Mouse (Mus musculus) mesoderm, embryonic 11.5 days (tissue): ENCODE data around the gene S100pbp.

ENCODE experiments used
- DNase-seq: peaks from one replicate; pipeline ENCODE4 v3.0.0-alpha.2; 2012; ENCODE audit warnings: low read depth, low spot score

The S100pbp gene

GRCm38 (mm10) chr4:129130149-129130548 lies 59.4 kb downstream of the S100pbp start:
- peak; percentile 76 for DNase-seq

DNA sequence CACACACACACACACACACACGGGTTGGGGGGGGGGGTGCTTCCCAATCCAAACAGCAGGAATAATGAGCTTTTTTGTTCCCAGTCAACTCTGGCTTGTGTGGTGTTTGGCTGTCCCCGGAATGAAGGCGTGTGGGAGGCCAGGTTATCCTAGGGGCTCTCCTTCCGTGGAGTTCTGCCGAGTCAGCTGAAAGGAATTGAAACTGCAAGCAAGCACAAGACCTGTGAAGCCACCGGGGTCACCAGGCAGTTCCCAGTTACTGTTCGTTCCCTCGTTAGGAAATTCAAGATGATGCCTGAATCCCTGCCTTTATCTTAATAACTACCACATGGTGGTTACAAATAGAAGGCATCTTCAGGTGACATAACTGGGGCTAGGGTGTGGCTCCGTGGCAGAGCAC lies 60.1 kb downstream of the S100pbp start:
- no peak for DNase-seq

- no peak for DNase-seq
Observed at GRCm38 (mm10) chr4:129128582-129129338, 60.8 kb downstream of the S100pbp start.

DNA sequence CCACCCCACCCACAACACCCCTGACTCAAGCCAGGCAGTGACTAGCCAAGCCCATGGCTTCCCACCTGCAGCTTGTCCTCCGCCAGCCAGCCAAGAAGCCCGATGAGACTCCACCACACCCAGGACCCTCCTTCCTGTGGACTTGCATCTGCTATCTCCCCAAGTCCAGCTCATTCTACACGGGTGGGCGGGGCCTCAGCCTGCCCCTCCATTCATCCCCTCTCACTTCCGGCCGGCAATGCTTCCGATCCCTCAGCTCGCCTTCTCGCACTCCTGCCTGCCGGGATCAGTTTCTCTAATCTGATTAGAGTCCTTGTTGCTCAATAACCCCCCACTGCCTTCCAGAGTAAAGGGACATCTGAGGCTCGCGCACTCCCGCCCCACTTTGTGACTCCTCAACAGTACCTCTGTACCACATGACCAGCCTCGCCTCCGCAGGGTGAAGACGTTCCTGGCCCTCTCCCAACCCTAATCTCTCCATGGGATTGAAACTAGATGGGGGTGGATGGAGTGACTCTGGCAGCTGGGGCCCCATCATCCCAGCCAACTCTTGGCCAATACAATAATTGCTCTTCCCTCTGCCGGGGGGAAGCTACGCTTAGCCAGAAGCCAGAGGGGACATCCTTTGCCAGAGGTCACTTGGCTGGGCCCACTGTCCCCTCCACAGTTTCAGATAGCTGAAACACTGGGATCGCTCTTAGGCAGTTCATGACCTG lies 63.6 kb downstream of the S100pbp start:
- no peak for DNase-seq

- no peak for DNase-seq
Observed at GRCm38 (mm10) chr4:129124652-129125146, 64.8 kb downstream of the S100pbp start.

DNA sequence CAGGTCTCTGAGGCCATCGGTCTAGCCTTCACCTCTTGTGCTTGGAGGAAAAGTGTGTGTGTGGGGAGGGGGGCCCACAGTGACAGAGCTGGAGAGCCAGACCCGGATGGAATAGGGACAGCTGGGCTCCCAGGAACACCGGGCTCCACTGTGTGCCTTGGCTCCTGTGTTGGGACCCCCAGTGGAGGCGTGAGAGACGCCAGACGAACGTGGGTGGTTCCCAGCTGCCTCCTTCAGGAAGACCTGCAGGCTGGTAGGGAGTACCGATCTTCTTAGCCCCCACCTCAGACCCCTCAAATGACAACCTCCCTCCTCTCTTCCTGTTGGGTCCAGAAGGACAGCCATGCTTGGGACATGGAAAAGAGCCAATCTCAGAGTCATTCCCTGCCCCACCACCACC lies 66.8 kb downstream of the S100pbp start:
- no peak for DNase-seq

DNA sequence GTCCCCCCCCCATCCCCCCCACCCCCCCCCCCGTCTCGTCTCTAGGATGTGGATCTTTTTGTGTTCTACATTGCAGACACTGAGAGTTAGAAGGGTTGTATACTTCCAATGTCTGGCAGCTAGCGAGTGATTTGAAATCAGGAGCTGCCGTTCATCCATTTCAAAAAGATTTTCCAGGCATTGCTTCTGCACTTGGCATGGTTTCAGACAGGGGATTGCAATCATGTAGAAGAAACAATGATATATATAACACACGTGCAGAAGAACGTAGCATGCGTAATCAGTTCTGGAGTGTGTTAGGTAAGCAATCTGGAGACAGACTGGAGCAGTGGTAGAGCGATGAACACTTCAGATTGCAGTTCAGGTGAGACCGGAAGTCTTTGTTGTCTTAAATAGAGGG lies 67.4 kb downstream of the S100pbp start:
- no peak for DNase-seq

GRCm38 (mm10) chr4:129121569-129122086 lies 67.9 kb downstream of the S100pbp start, which contains the start of gene Hpca:
Gene Hpca, minus strand, starts transcription at chr4:129122036.
- DNase-seq: no peak

DNA sequence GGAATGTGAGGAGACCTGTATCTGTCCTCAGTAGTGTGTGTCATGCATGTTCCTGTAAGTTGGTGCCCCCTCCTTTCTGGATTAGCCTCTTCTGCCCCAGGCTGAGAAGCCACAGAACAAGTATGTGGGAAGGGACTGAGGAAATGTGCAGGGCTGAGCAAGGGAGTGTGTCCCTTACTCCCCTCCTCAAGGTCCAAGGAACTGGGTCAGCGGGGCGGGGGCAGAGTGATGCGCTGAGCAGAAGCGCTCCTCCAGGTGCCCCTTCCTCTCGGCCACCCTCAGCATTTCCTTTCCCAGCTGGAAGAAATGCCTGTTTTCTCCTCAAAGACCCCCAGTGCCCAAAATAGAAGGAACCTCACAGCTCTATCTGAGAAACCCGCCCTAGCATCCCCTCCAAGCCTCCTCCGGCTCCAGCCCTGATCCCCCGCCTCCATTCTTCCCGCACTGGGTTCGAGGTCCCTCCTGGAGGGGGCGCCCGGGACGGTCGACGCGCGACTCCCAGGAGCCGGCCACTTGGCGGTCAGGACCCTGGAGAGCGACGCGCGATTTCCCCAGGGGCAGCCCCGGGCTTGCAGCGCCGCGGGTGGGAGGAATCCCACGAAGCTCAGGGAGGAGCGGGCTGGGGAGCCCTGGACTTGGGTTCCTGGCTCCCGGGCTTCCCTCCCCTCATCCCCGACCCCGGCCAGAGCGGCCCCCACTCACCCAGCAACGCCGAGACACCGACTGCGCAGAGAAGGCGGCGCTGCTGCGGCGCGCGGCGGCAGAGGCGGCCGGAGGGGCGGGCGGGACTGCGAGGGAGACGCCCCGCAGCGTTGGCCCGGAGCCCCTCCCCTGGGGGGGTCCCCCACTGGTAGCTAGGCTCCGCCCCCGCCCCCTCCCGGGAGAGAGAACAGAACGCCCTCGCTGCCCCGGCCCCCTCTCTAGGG lies 68.7 kb downstream of the S100pbp start:
- DNase-seq: peak; percentile 83

DNA sequence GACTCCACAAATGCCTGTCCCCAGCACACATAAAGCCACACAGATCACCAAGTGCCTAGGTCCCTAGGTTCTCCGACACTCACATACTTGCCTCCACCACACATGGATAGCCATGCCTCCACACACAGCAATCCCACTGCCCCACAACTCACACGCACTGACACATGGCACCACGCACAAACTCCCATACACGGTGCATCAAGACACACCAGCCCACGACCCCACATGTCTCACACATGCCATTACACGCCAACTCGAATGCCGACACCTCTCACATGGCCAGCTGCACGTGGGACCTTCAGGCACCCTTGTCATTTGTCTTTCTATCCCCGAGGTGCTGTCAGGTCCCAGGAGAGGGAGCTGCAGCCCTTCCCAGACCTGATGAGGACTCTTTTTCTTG lies 69.8 kb downstream of the S100pbp start:
- no peak for DNase-seq

DNA sequence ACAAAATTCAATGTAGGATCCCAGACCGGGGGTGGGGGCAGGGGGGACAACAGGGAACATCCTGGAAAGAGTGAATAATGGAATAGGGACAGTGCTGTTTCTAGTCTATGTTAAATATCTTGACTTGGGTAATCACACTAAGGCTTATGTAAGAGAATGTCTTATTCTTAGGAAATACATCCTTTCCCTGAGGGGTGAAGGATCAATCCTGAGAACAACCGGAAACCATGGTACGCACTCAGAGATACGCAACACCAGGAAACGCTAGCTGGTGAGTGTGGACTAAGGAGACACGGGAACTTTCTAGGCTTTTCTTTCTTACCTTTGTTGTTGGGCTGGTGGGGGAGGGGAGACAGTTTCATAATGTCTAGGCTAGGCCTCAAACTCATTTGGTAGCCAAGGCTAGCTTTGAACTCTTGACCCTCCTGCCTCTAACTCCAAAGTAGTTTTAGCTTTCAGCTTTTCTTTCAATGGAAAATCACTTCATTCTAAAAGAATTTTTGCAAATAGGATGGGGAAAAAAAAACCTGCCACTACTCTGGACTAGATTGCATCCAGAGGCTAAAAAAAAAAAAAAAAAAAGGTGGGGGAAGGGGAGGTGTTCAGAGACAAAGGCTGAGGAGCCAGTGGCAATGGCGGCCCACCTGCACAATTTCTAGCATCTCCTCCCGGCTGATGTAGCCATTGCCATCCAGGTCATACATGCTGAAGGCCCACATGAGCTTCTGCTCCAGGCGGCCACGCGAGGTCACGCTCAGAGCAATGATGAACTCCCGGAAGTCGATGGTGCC lies 71.6 kb downstream of the S100pbp start:
- DNase-seq: no peak

DNA sequence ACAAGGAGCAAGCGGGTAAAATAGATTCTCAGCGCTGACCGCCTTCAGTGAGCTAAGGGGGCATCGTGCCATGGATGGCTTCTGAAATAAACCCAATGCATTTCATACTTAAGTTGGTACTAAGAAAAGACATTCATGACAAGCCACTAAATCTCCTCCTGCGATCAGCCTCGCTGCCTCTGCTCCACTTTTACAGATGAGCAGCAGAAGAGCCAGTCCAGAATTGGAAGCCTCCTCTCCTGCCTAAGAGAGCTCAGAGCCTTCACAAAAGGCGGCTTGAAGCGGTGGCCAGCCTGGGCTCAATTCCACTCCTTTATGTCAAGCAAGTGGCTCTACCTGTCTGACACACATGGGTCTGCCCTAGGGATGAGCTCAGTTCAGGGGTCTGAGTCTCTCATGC lies 72.8 kb downstream of the S100pbp start:
- DNase-seq: no peak

DNA sequence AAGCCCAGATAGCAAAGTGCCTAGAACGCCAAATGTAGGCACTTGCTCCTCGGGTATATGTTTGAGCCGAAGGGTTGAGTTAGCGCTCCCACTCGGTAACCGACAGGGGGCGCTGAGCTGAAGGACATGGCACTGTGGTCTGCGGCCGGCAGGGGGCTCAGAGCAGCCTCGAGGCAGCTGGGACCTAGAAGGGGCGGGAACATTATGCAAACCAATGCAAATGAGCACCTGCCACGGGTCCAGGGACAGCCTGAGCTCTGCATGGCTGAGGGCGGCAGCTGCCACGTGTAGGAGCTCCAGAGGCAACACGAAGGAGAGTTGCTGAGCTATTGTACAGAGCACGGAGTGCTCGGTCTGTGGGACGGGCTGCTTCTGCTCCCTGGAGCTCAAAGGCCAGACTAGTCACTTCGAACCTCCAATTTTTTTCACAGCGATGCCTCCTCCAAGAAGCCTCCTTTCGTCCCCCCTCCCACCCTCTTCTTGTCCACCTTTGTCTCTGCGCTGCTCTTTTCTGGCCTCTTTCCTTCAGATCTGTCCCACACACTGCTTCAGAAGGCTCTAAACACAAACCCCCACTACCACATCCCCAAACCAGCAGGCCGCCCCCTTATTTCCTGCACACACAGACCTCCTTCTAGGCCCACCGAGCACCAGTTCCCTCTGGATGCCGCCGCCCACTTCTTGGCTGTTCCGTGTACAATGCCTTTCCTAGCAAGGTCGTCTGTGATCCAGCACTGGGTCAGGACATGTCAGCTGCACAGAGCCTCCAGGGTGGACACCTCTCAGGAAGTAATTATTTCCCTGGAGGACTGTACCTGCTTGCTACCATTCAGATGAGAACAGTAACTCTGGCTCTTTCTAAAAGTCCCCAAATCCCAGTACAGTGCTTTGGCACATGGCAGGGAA lies 76.2 kb downstream of the S100pbp start:
- peak; percentile 93 for DNase-seq

- DNase-seq: no peak
Observed at GRCm38 (mm10) chr4:129112231-129112630, 77.3 kb downstream of the S100pbp start.

GRCm38 (mm10) chr4:129111350-129111749 lies 78.2 kb downstream of the S100pbp start:
- no peak for DNase-seq

GRCm38 (mm10) chr4:129110804-129111203 lies 78.7 kb downstream of the S100pbp start:
- DNase-seq: no peak

- no peak for DNase-seq
Observed at GRCm38 (mm10) chr4:129108624-129109023, 80.9 kb downstream of the S100pbp start.

- no peak for DNase-seq
Observed at GRCm38 (mm10) chr4:129107348-129107899, 82.1 kb downstream of the S100pbp start.

DNA sequence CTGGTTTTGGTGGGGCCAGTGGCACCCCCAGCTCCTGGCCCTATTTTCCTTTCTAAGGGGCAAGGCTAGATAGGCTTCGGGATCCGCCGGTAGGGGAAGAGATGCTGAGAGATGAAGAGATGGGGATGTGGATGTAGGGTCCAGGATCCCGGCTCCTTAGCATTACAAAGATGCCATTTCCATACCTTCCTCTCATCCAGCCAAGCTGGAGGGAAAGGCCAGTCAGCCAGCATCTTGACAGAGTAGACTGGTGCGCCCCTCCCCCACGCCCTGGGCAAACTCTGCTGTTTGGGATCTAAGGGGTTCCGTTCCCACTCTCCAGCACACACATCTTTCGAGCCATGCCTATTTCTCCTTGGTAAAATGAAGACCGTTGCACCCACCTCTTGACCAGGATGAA lies 83.5 kb downstream of the S100pbp start:
- DNase-seq: no peak
